ENCODE assay signal across 8 mouse cellular contexts in the genomic region with DNA sequence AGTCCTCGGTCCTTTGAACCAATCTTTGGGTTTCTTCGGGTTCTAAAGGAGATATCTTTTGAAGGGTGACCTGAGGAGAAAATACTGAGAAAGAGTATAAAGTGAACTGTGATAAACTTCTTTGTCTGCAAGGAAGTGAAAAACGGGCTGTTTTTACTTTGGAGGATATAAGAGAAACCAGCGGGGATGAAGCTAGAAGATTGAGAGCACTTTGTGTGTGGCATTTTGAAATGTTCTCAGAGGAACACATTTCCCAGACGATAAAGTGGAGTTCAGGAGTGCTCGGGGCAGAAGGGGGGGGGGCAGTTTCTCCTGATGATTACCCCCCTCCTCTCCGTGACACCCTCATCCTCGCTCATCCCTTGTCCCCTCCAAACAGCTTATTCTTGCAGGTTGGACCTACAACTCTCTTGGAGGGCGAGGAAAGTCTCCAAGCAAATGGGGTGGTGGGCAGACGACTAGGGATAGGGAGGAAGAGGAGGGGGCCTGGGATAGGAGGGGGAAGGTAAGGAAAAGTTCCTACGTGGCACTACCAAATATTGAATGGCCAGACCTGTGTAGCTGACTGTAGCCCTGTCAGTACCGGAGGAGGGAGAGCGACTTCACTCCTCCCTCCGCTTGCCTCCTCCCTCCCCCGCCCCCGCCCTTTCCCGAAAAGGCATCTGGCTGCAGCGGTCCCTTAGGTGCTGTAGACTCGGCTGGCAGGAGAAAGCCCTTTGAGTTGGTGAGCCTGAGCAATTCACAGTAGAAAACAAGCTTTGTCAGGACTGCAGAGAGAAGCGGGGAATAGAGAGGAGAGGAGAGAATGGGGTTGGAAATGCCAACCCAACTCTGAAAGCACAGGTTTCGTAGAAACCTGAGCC. TPM values are rescaled to one million over a fixed set of nuclear protein-coding genes. Genes with fewer than 3 reads are reported as not detected.
A peak's percentile ranks its signal among the peaks of the same experiment; 100 is the strongest.
DNase-seq lines count a peak whose midpoint lies in the region; ATAC-seq and TF ChIP-seq lines count a peak whose summit lies in the region.

No protein-coding gene starts in this region.

- peak; percentile 23 to 30 for DNase-seq in cerebellum, adult 2 months
- no peak for DNase-seq in cerebellum, adult 11-12 months
- no peak for DNase-seq in lung, postnatal 25 days (ENCODE audit: low spot score)
- peak; percentile 17 for DNase-seq in forebrain, postnatal 0 days
- DNase-seq in retina, embryonic 14.5 days (ENCODE audit: low spot score), result peak; percentile 43
- DNase-seq in spleen, postnatal 14 days (ENCODE audit: low spot score in 2 of 2), result no peak

- no peaks in the 10 kb centered on the region for H3K9me3 ChIP-seq in lung, embryonic 16.5 days (ENCODE audit: control insufficient read depth, low read length)
- H3K9me3 ChIP-seq in forebrain, postnatal 0 days (ENCODE audit: low read length), result no peaks in the 10 kb centered on the region
- no peaks in the 10 kb centered on the region for H3K9me3 ChIP-seq in limb, embryonic 13.5 days

- no peaks in the 10 kb centered on the region for H3K4me1 ChIP-seq in cerebellum, adult 2 months (ENCODE audit: control insufficient read depth, insufficient read depth, low read length)
- H3K4me1 ChIP-seq in lung, embryonic 16.5 days (replicated peaks; ENCODE audit: control insufficient read depth, insufficient read depth, low read length), result peaks cover 8% of the 10 kb centered on the region; the same call in 1 of the 2 replicates
- 0 out of 2 replicates have a peak, but pooled peaks cover 3% of the 10 kb centered on the region for H3K4me1 ChIP-seq in forebrain, postnatal 0 days (ENCODE audit: insufficient read depth)
- H3K4me1 ChIP-seq in limb, embryonic 13.5 days, result peaks cover 16% of the 10 kb centered on the region

- under 1% methylated on average over 21 of the region's 21 CpGs for WGBS in cerebellum, adult 2 months
- WGBS in lung, embryonic 16.5 days, result under 1% methylated on average over 21 of the region's 21 CpGs
- under 1% methylated on average over 21 of the region's 21 CpGs for WGBS in forebrain, postnatal 0 days
- WGBS in limb, embryonic 13.5 days, result 1% methylated on average over 21 of the region's 21 CpGs

- H3K4me3 ChIP-seq in cerebellum, adult 2 months (replicated peaks; ENCODE audit: insufficient read depth, low read depth, low read length), result peak overlapping the region; percentile 66
- peak overlapping the region; percentile 68 for H3K4me3 ChIP-seq in lung, embryonic 16.5 days (ENCODE audit: low read length)
- peak overlapping the region; percentile 62 for H3K4me3 ChIP-seq in forebrain, postnatal 0 days (ENCODE audit: low read depth, low read length)
- peak overlapping the region; percentile 63 for H3K4me3 ChIP-seq in limb, embryonic 13.5 days

- peak; percentile 69 for ATAC-seq in lung, embryonic 16.5 days (ENCODE audit: low read depth)
- peak; percentile 24 for ATAC-seq in forebrain, postnatal 0 days
- ATAC-seq in limb, embryonic 13.5 days (ENCODE audit: low FRiP score, low read depth), result peak; percentile 57

- H3K4me2 ChIP-seq in lung, embryonic 16.5 days (ENCODE audit: low read depth, low read length), result peak overlapping the region; percentile 96
- peak overlapping the region; percentile 97 for H3K4me2 ChIP-seq in forebrain, postnatal 0 days (ENCODE audit: low read depth)
- H3K4me2 ChIP-seq in limb, embryonic 13.5 days (replicated peaks), result peak overlapping the region; percentile 78

- no peaks in the 10 kb centered on the region for H3K36me3 ChIP-seq in lung, embryonic 16.5 days (ENCODE audit: control insufficient read depth, insufficient read depth, low read length)
- no peaks in the 10 kb centered on the region for H3K36me3 ChIP-seq in forebrain, postnatal 0 days (ENCODE audit: insufficient read depth)
- no peaks in the 10 kb centered on the region for H3K36me3 ChIP-seq in limb, embryonic 13.5 days

- H3K9ac ChIP-seq in lung, embryonic 16.5 days (ENCODE audit: low read length), result peak overlapping the region; percentile 65
- peak overlapping the region; percentile 57 for H3K9ac ChIP-seq in forebrain, postnatal 0 days
- H3K9ac ChIP-seq in limb, embryonic 13.5 days, result peak overlapping the region; percentile 76

- TF ChIP-seq CTCF in cerebellum, adult 2 months (IDR thresholded peaks at IDR 0.05; ENCODE audit: borderline replicate concordance, insufficient read depth, low read depth, low read length), result no peak
- no peak for TF ChIP-seq CTCF in forebrain, postnatal 0 days (IDR thresholded peaks at IDR 0.05; ENCODE audit: low read depth)

- no peak overlapping the region for H3K27ac ChIP-seq in cerebellum, adult 2 months (ENCODE audit: insufficient read depth, low read length)
- H3K27ac ChIP-seq in lung, embryonic 16.5 days (ENCODE audit: low read length), result no peak overlapping the region
- no peak overlapping the region for H3K27ac ChIP-seq in forebrain, postnatal 0 days (ENCODE audit: low read depth, low read length)
- H3K27ac ChIP-seq in limb, embryonic 13.5 days, result peak overlapping the region; percentile 87

- TF ChIP-seq POLR2A in cerebellum, adult 2 months (IDR thresholded peaks at IDR 0.05; ENCODE audit: borderline replicate concordance, insufficient read depth, low read length), result no peak

- no peaks in the 10 kb centered on the region for H3K27me3 ChIP-seq in cerebellum, adult 2 months (ENCODE audit: control insufficient read depth, insufficient read depth, low read length)
- no peaks in the 10 kb centered on the region for H3K27me3 ChIP-seq in lung, embryonic 16.5 days (ENCODE audit: control insufficient read depth, insufficient read depth, low read depth, low read length)
- no peaks in the 10 kb centered on the region for H3K27me3 ChIP-seq in forebrain, postnatal 0 days (ENCODE audit: insufficient read depth, low read length)
- no peaks in the 10 kb centered on the region for H3K27me3 ChIP-seq in limb, embryonic 13.5 days

RNA-seq across cellular contexts. Expression of gene Col11a1, which starts 1.2 kb away (rescaled TPM):
- 8.5 and 11.2 TPM in 2 replicates for polyA plus RNA-seq in cerebellum, adult 2 months (2012; rRNA removed)
- polyA plus RNA-seq in lung, embryonic 16.5 days (2015; fragmentation: Nextera tagmentation; extraction: Ambion mirVana), result 7.8 and 11.4 TPM in 2 replicates
- total RNA-seq in forebrain, postnatal 0 days (2014; rRNA removed), result 14.8 and 24.5 TPM in 2 replicates
- polyA plus RNA-seq in forebrain, postnatal 0 days (2015; fragmentation: Nextera tagmentation; extraction: Ambion mirVana), result 2.6 and 4.2 TPM in 2 replicates
- polyA plus RNA-seq in limb, embryonic 13.5 days (2015; fragmentation: Nextera tagmentation; extraction: Ambion mirVana), result 116 and 142 TPM in 2 replicates

Comparison
In these comparisons a context has a peak if more than half of its experiments do, and no peak if none do; other contexts are left out.
1. DNase-seq: peak in cerebellum, adult 2 months (2 of 2), forebrain, postnatal 0 days (single experiment) and retina, embryonic 14.5 days (single experiment); none in cerebellum, adult 11-12 months (single experiment), lung, postnatal 25 days (single experiment) and spleen, postnatal 14 days (0 of 2).
2. Peak in every context shown above with its lines, with median percentiles within 50 percentile points of each other: H3K4me3 ChIP-seq, ATAC-seq, H3K4me2 ChIP-seq and H3K9ac ChIP-seq.